Mouse (Mus musculus): ENCODE measurements around the gene Tle6. TPM values are rescaled to one million over a fixed set of nuclear protein-coding genes. Genes with fewer than 3 reads are reported as not detected.

The Tle6 gene
- total RNA-seq, 2 experiments from 2014 or later: 7.2 to 10.6 TPM

GRCm38 (mm10) chr10:81591846-81592245, 9.0 kb downstream of the Tle6 start:
- no peak for DNase-seq

- DNase-seq: no peak
Measured at GRCm38 (mm10) chr10:81588739-81589138, 12.1 kb downstream of the Tle6 start.

GRCm38 (mm10) chr10:81583347-81583746, 17.5 kb downstream of the Tle6 start:
- DNase-seq: no peak

GRCm38 (mm10) chr10:81580441-81581070, 20.3 kb downstream of the Tle6 start:
- DNase-seq: no peak

- no peak for DNase-seq
Measured at GRCm38 (mm10) chr10:81579967-81580366, 20.9 kb downstream of the Tle6 start.

GRCm38 (mm10) chr10:81575695-81576094, 25.2 kb downstream of the Tle6 start:
- DNase-seq: no peak

GRCm38 (mm10) chr10:81575208-81575631, 25.7 kb downstream of the Tle6 start:
- DNase-seq: peak; percentile 59

- no peak for DNase-seq
Measured at GRCm38 (mm10) chr10:81574081-81575056, 26.5 kb downstream of the Tle6 start, which contains the start of gene Tle2. Gene Tle2 (plus strand): TSS chr10:81574561.

- DNase-seq: peak; percentile 60
Measured at GRCm38 (mm10) chr10:81572975-81573374, 27.9 kb downstream of the Tle6 start.

- DNase-seq: no peak
Measured at GRCm38 (mm10) chr10:81572133-81572671, 28.7 kb downstream of the Tle6 start.

- peak; percentile 99 for DNase-seq
Measured at GRCm38 (mm10) chr10:81571501-81571876, 29.4 kb downstream of the Tle6 start.

- DNase-seq: peak; percentile 97
Measured at GRCm38 (mm10) chr10:81570831-81571500, 29.9 kb downstream of the Tle6 start.

- DNase-seq: no peak
Measured at GRCm38 (mm10) chr10:81570238-81570800, 30.6 kb downstream of the Tle6 start.

- no peak for DNase-seq
Measured at GRCm38 (mm10) chr10:81569507-81570237, 31.2 kb downstream of the Tle6 start.

GRCm38 (mm10) chr10:81568381-81569191, 32.3 kb downstream of the Tle6 start:
- DNase-seq: peak; percentile 77

- DNase-seq: no peak
Measured at GRCm38 (mm10) chr10:81565257-81566228, 35.3 kb downstream of the Tle6 start.

GRCm38 (mm10) chr10:81564734-81565133, 36.1 kb downstream of the Tle6 start:
- DNase-seq: peak; percentile 69

- peak; percentile 74 for DNase-seq
Measured at GRCm38 (mm10) chr10:81564216-81564615, 36.7 kb downstream of the Tle6 start.

GRCm38 (mm10) chr10:81563481-81563880, 37.4 kb downstream of the Tle6 start:
- no peak for DNase-seq

All from heart, postnatal 4 days (tissue).